Mouse (Mus musculus) midbrain, embryonic 15.5 days (tissue): ENCODE results near the gene Slco2b1. TPM values are rescaled to one million over a fixed set of nuclear protein-coding genes. Genes with fewer than 3 reads are reported as not detected.
"Not testable (repeated sequence)": the region's sequence is repeated elsewhere in the genome, so short reads cannot be mapped to it uniquely, and the experiment has no call there.

Experiments used
- ATAC-seq: fragments of 200-750 bp; cut with Nextera tagmentation; replicated peaks from 2 replicates; pipeline ENCODE4 v1.8.0; 2017; ENCODE audit warnings: moderate TSS enrichment
- H3K27ac ChIP-seq: fragments of 300-500 bp; sonication (generic); 2 replicates; pipeline ENCODE4 v1.5.1; 2015; ENCODE audit warnings: mild to moderate bottlenecking, inconsistent platforms
- H3K27me3 ChIP-seq: fragments of 300-500 bp; sonication (generic); replicated peaks from 2 replicates; pipeline ENCODE4 v1.6.1; 2015; ENCODE audit warnings: inconsistent platforms
- H3K36me3 ChIP-seq: fragments of 300-500 bp; sonication (generic); replicated peaks from 2 replicates; pipeline ENCODE4 v1.6.1; 2015; ENCODE audit warnings: inconsistent platforms
- H3K4me1 ChIP-seq: fragments of 300-500 bp; sonication (generic); 2 replicates; pipeline ENCODE4 v1.6.1; 2015; ENCODE audit warnings: inconsistent platforms
- H3K4me2 ChIP-seq: fragments of 300-500 bp; sonication (generic); 2 replicates; pipeline ENCODE4 v1.6.1; 2015; ENCODE audit warnings: inconsistent platforms, mild to moderate bottlenecking, moderate library complexity
- H3K4me3 ChIP-seq: fragments of 300-500 bp; sonication (generic); 2 replicates; pipeline ENCODE4 v1.5.1; 2015; ENCODE audit warnings: mild to moderate bottlenecking, inconsistent platforms
- H3K9ac ChIP-seq: fragments of 300-500 bp; sonication (generic); 2 replicates; pipeline ENCODE4 v1.6.1; 2015; ENCODE audit warnings: mild to moderate bottlenecking, inconsistent platforms
- H3K9me3 ChIP-seq: fragments of 300-500 bp; sonication (generic); 2 replicates; pipeline ENCODE4 v1.6.1; 2016; ENCODE audit warnings: inconsistent platforms
- WGBS: fragments of 180-500 bp; shearing (Covaris S2); methylation state at CpG from one replicate; pipeline ENCODE4 v1.1.7; 2015; ENCODE audit warnings: mixed read lengths; 5-methylcytosine and 5-hydroxymethylcytosine counted together
- polyA plus RNA-seq: library from polyadenylated mRNA; unstranded; fragments of >200 nt; fragmentation: Nextera tagmentation; extraction: Ambion mirVana; gene quantifications from 2 replicates; pipeline ENCODE4 v1.2.1, GENCODE M21; 2015

Slco2b1 gene
- polyA plus RNA-seq, 1 experiment from 2014 or later, result 6.0 TPM

DNA sequence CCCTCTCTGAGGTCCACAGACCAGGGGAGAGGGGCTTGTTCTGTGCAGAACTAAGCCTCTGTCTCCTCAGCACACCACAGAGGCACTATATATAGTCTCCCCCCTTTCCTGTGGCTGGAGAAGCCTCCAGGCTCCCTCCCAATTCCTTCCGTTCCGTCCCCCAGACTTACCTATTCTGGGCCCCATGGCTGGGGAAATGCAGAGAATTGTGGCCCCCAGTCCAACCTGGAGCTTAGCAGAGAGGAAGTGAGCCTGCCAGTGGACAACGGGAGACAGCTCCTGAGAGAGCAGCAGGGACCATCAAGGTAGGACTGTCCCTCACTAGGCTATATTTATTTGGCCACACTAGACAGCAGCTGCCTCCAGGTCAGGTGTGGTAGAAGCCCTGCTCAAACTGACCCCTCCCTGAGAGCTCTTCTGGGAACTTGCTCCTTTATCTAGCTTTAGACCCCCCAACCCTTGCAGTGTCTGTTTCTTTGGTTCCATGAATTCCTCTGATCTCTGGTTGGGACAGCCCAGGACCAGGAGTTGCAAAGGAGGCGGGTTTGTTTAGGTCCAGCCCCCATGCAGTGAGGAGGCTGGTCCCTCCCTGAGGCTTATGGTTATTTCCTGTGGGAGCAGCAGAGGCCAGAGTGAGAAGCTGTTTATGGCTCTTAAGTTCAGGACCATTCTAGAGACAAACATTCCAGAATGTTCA, 4.7 kb downstream of the Slco2b1 start:
- no peaks in the 10 kb centered on the region for H3K27me3 ChIP-seq
- no peak overlapping the region for H3K4me3 ChIP-seq
- WGBS, result 64% methylated on average over 4 of the region's 4 CpGs
- no peak overlapping the region for H3K4me2 ChIP-seq
- 0 out of 2 replicates have a peak, but pooled peaks cover 6% of the 10 kb centered on the region for H3K4me1 ChIP-seq
- H3K36me3 ChIP-seq, result no peaks in the 10 kb centered on the region
- no peak overlapping the region for H3K9ac ChIP-seq
- ATAC-seq, result no peak
- peak overlapping the region; percentile 36; the same call in 1 of the 2 replicates for H3K27ac ChIP-seq
- H3K9me3 ChIP-seq, result no peaks in the 10 kb centered on the region

DNA sequence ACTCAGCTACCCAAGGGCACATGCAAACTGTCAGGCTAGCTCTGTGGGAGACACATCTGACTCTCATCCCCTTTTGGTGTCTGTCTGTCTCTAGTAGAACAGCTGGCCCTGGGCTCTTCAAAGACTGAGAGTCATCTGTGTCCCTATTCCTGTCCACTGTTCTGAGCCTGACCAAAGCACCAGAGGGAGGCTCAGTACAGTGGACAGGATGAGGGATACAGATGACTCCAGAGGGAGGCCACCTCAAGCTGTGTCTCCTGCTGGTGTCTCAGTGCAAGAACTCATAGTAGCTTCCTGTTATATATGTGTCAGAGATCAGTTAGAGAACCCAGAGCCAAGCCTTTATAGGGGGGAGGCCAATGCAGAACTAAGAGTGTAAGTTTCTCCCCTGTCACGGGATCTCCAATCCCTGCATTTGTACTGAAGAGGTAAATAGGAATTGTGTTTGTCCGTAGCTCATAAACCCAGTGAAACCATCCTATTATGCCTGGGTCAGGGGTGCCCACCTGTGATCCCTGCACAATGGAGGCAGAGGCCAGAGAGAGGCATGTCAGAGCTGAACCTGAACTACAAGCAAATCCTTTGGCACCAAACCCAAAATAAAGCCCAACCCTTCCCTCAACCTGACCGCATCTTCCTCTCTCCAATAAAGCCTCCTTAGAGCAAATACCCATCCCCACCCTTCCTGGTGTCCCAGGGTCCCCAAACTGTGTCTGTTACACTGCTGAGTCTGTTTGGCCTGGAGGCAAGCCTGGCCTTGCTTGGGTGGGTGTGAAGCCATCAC, 6.2 kb downstream of the Slco2b1 start:
- Histone ChIP-seq H3K4me3 (no peak overlapping the region), H3K27me3 (no peaks in the 10 kb centered on the region), H3K27ac (no peak overlapping the region), H3K4me1 (0 out of 2 replicates have a peak, but pooled peaks cover 6% of the 10 kb centered on the region), H3K36me3 (no peaks in the 10 kb centered on the region), H3K9me3 (no peaks in the 10 kb centered on the region), H3K9ac (no peak overlapping the region), H3K4me2 (no peak overlapping the region)
- no peak for ATAC-seq
- 82% methylated on average over 3 of the region's 3 CpGs for WGBS

- H3K27ac ChIP-seq, result no peak overlapping the region
- no peaks in the 10 kb centered on the region for H3K36me3 ChIP-seq
- 0 out of 2 replicates have a peak, but pooled peaks cover under 1% of the 10 kb centered on the region for H3K4me1 ChIP-seq
- H3K9me3 ChIP-seq, result no peaks in the 10 kb centered on the region
- no peak overlapping the region for H3K4me2 ChIP-seq
- no peak overlapping the region for H3K4me3 ChIP-seq
- H3K27me3 ChIP-seq, result no peaks in the 10 kb centered on the region
- ATAC-seq, result no peak
- no peak overlapping the region for H3K9ac ChIP-seq
- WGBS, result 39% methylated on average over 6 of the region's 6 CpGs
These were observed 8.9 kb downstream of the Slco2b1 start for GRCm38 (mm10) chr7:99702201-99702600.

GRCm38 (mm10) chr7:99700641-99701040, 10.5 kb downstream of the Slco2b1 start:
- Histone ChIP-seq H3K4me1 (no peaks in the 10 kb centered on the region), H3K36me3 (no peaks in the 10 kb centered on the region), H3K9me3 (no peaks in the 10 kb centered on the region), H3K27me3 (no peaks in the 10 kb centered on the region), H3K9ac (no peak overlapping the region), H3K27ac (no peak overlapping the region), H3K4me2 (no peak overlapping the region), H3K4me3 (no peak overlapping the region)
- ATAC-seq, result no peak
- WGBS, result 88% methylated on average over 4 of the region's 4 CpGs

DNA sequence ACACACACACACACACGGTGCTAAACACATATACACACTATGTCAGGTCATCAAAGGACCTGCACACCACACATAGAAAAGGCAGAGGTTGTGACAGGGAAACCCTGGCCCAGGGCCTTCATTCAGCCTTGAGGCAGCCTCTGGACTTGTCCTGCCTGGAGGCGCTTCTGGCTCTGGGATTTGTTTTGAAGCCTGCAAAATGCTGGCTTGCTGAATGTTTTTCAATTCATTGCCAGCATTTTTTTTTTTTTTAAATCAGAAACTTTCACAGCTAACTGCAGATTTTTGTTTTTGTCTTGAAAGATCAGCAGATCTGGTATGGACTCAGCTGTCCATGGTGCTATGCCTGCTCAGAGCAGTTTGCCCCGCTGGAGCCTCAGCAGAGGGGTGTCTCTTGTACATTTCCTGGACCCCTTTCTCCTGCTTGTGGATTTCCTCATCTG, 11.4 kb downstream of the Slco2b1 start:
- H3K4me2 ChIP-seq, result no peak overlapping the region
- no peaks in the 10 kb centered on the region for H3K27me3 ChIP-seq
- WGBS, result 73% methylated on average over 3 of the region's 3 CpGs
- no peaks in the 10 kb centered on the region for H3K36me3 ChIP-seq
- no peak overlapping the region for H3K4me3 ChIP-seq
- no peaks in the 10 kb centered on the region for H3K4me1 ChIP-seq
- no peak overlapping the region for H3K9ac ChIP-seq
- no peaks in the 10 kb centered on the region for H3K9me3 ChIP-seq
- no peak overlapping the region for H3K27ac ChIP-seq
- no peak for ATAC-seq

DNA sequence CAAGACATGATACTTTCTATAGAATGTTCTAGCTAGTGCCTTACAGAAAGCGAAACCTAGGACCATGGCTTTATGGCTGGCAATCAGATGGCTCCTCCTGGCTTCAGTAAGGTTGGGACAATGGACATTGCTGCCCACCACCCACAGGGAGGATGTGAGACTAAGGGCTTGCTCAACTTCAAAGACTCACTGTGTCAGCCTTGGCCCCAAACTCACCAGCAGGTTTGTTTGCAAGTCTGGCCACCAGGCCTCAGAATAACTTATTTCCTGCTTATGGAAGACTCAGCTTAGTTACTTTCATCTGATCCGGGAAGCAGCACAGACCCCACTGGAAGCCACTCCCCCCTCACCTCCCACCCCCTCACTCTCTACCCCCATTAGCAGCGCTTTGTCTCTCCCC, 12.0 kb downstream of the Slco2b1 start:
- Histone ChIP-seq H3K9me3 (no peaks in the 10 kb centered on the region), H3K4me2 (no peak overlapping the region), H3K36me3 (no peaks in the 10 kb centered on the region), H3K9ac (no peak overlapping the region), H3K4me1 (no peaks in the 10 kb centered on the region), H3K27ac (no peak overlapping the region), H3K4me3 (no peak overlapping the region), H3K27me3 (no peaks in the 10 kb centered on the region)
- WGBS, result 61% methylated on average over 3 of the region's 3 CpGs
- ATAC-seq, result no peak

DNA sequence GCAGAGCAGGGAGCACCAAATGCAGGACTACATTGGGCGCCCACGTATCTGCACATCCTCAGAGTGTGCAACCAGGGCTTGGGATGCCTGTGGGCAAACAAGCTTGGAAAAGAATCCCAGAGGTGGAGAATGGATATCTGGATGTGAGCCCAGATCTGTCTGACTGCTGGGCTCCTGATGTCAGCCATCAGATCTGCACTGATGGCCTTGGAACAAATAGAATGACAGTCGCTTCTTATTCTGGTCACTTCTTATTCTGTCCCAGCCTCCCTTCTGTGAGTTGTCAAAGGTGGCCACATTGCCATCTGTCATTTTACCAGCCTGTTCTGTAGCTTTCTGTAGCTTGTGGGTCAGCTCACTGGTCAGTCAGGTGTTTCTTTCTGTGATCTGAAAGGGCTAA, 12.6 kb downstream of the Slco2b1 start:
- Histone ChIP-seq H3K4me2 (no peak overlapping the region), H3K36me3 (no peaks in the 10 kb centered on the region), H3K27me3 (no peaks in the 10 kb centered on the region), H3K9ac (no peak overlapping the region), H3K4me1 (no peaks in the 10 kb centered on the region), H3K9me3 (no peaks in the 10 kb centered on the region), H3K27ac (no peak overlapping the region), H3K4me3 (no peak overlapping the region)
- ATAC-seq, result no peak
- 79% methylated on average over 3 of the region's 3 CpGs for WGBS

DNA sequence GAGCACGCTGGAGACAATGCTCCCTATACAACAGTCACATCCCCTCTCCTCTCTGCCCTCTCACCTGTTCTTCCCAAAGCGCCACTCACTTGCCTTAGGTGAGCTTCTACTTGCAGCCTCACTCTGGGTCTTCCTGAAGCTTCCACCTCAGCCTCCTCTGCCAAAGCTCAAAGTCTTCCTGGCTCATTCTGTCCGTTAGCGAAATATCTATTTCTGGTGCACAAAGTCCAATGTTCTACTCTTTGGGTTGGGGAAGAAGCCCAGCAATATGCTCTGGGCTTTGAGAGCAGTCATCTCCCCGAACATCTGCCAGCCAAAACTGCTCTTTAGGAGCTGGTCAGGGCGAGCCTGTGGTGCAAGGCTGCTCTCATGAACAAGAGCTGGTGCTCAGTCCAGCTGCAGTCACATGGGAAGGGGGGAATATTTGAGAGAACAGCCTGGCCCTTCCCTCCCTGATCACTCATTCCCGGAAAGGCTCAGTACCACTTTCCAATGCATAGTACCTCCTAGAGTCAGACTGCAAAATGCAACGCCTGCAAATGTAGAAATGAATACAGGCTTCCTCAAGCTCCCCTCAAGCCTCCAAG, 15.6 kb downstream of the Slco2b1 start:
- 86% methylated on average over 8 of the region's 8 CpGs for WGBS
- H3K36me3 ChIP-seq, result no peaks in the 10 kb centered on the region

DNA sequence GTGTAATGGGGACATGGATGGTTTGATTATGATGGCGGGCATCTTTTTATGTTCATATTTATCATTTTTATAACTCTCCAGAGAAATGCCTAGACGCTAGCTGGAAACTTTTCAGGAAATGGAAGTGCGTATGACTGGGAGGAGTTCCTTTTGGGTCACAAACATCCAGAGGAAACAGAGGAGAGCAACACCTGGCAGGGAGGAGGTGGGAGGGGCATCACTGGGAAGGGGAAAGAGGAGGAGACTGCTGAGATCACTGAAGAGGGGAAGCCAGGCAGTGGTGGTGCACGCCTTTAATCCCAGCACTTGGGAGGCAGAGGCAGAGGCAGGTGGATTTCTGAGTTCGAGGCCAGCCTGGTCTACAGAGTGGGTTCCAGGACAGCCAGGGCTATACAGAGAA, 16.7 kb downstream of the Slco2b1 start:
- H3K36me3 ChIP-seq, H3K9me3 ChIP-seq, H3K4me2 ChIP-seq, H3K27me3 ChIP-seq, H3K27ac ChIP-seq, H3K9ac ChIP-seq, H3K4me1 ChIP-seq, H3K4me3 ChIP-seq, ATAC-seq: not testable (repeated sequence)
- WGBS, result 81% methylated on average over 5 of the region's 5 CpGs

More for the DNA sequence above, 15.6 kb downstream of the Slco2b1 start:
- H3K9me3 ChIP-seq, result no peaks in the 10 kb centered on the region
- H3K4me1 ChIP-seq, result no peaks in the 10 kb centered on the region
- H3K9ac ChIP-seq, result no peak overlapping the region
- no peaks in the 10 kb centered on the region for H3K27me3 ChIP-seq
- H3K4me3 ChIP-seq, result no peak overlapping the region
- ATAC-seq, result no peak
- H3K4me2 ChIP-seq, result no peak overlapping the region
- H3K27ac ChIP-seq, result no peak overlapping the region

GRCm38 (mm10) chr7:99693976-99694375, 17.2 kb downstream of the Slco2b1 start:
- Histone ChIP-seq H3K4me2 (no peak overlapping the region), H3K9me3 (no peaks in the 10 kb centered on the region), H3K9ac (no peak overlapping the region), H3K36me3 (no peaks in the 10 kb centered on the region), H3K27ac (no peak overlapping the region), H3K4me3 (no peak overlapping the region), H3K4me1 (no peaks in the 10 kb centered on the region), H3K27me3 (no peaks in the 10 kb centered on the region)
- ATAC-seq, result no peak
- 93% methylated on average over 3 of the region's 3 CpGs for WGBS

GRCm38 (mm10) chr7:99693387-99693786, 17.8 kb downstream of the Slco2b1 start:
- H3K27me3 ChIP-seq, result no peaks in the 10 kb centered on the region
- 98% methylated on average over 3 of the region's 3 CpGs for WGBS
- no peak for ATAC-seq
- H3K9me3 ChIP-seq, result no peaks in the 10 kb centered on the region
- no peak overlapping the region for H3K4me3 ChIP-seq
- H3K36me3 ChIP-seq, result no peaks in the 10 kb centered on the region
- H3K9ac ChIP-seq, result no peak overlapping the region
- no peak overlapping the region for H3K4me2 ChIP-seq
- H3K27ac ChIP-seq, result no peak overlapping the region
- no peaks in the 10 kb centered on the region for H3K4me1 ChIP-seq

GRCm38 (mm10) chr7:99692396-99692795, 18.7 kb downstream of the Slco2b1 start:
- Histone ChIP-seq H3K4me2 (no peak overlapping the region), H3K27me3 (no peaks in the 10 kb centered on the region), H3K27ac (no peak overlapping the region), H3K36me3 (no peaks in the 10 kb centered on the region), H3K9ac (no peak overlapping the region), H3K4me1 (no peaks in the 10 kb centered on the region), H3K4me3 (no peak overlapping the region), H3K9me3 (no peaks in the 10 kb centered on the region)
- no peak for ATAC-seq
- WGBS, result 38% methylated on average over 3 of the region's 3 CpGs
